Comparison of ENCODE assay signal across 17 mouse cellular contexts in the genomic region with DNA sequence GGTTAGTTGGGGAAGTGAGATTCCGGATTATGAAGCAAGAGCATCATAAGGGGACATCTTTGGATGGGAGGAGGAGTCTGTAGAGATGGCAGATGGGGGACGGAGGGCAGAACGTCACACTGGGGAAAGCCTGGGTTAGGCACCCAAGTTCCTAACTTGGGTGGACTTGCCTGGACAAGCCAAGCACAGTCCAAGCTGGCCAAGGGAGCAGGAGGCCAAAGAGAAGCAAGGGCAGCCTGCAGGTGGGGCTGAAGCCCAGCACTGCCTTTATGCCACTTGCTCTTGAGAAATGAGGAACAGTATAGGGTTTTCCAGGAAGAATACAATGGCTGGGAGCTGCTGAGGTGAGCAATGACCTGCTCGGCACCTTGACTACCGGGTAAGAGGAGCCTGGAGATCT. TPM values are rescaled to one million over a fixed set of nuclear protein-coding genes. Genes with fewer than 3 reads are reported as not detected.
A peak's percentile ranks its signal among the peaks of the same experiment; 100 is the strongest.
DNase-seq lines count a peak whose midpoint lies in the region; ATAC-seq and TF ChIP-seq lines count a peak whose summit lies in the region.
"Had no signal": no experiment of that assay in that cellular context is flagged by ENCODE, and none has a peak within 500 bp of the region (broad histone marks: within the 10 kb centered on the region; RNA-seq: fewer than 3 reads in every experiment).

No protein-coding gene starts in this region.

- H3K9me3 ChIP-seq in midbrain, embryonic 11.5 days (ENCODE audit: control insufficient read depth, low read length), result no peaks in the 10 kb centered on the region
- H3K9me3 ChIP-seq: embryonic facial prominence, embryonic 15.5 days; forebrain, embryonic 15.5 days; hindbrain, embryonic 15.5 days had no signal

- H3K27me3 ChIP-seq in spleen, adult 2 months (ENCODE audit: control insufficient read depth, insufficient read depth, low read length), result no peaks in the 10 kb centered on the region
- H3K27me3 ChIP-seq in midbrain, embryonic 11.5 days (ENCODE audit: control insufficient read depth, insufficient read depth, low read length), result no peaks in the 10 kb centered on the region
- H3K27me3 ChIP-seq: embryonic facial prominence, embryonic 15.5 days; forebrain, embryonic 15.5 days; hindbrain, embryonic 15.5 days had no signal

- TF ChIP-seq POLR2A in spleen, adult 2 months (IDR thresholded peaks at IDR 0.05; ENCODE audit: low read depth, low read length), result no peak

- no peak overlapping the region for H3K9ac ChIP-seq in midbrain, embryonic 11.5 days (ENCODE audit: low read length)
- H3K9ac ChIP-seq: embryonic facial prominence, embryonic 15.5 days; forebrain, embryonic 15.5 days; heart, embryonic 12.5 days; hindbrain, embryonic 15.5 days had no signal

- peak overlapping the region; percentile 59; the same call in 1 of the 2 replicates for H3K27ac ChIP-seq in spleen, adult 2 months (ENCODE audit: insufficient read depth, low read length)
- no peak overlapping the region for H3K27ac ChIP-seq in midbrain, embryonic 11.5 days (ENCODE audit: low read depth, low read length)
- H3K27ac ChIP-seq: embryonic facial prominence, embryonic 15.5 days; forebrain, embryonic 15.5 days; hindbrain, embryonic 15.5 days had no signal

- ATAC-seq in erythroblast, adult 5-6 weeks (replicated peaks; ENCODE audit: low FRiP score, poor library complexity, severe bottlenecking), result 0 out of 2 replicates have a peak, but pooled peaks have one; percentile 26
- no peak for ATAC-seq in midbrain, embryonic 11.5 days (ENCODE audit: low FRiP score)
- ATAC-seq: forebrain, embryonic 15.5 days had no signal

- peaks cover 13% of the 10 kb centered on the region for H3K36me3 ChIP-seq in spleen, adult 2 months (ENCODE audit: control insufficient read depth, insufficient read depth, low read length)
- no peaks in the 10 kb centered on the region for H3K36me3 ChIP-seq in midbrain, embryonic 11.5 days (ENCODE audit: control insufficient read depth, insufficient read depth, low read length)
- H3K36me3 ChIP-seq: embryonic facial prominence, embryonic 15.5 days; forebrain, embryonic 15.5 days; heart, embryonic 12.5 days; hindbrain, embryonic 15.5 days had no signal

- H3K4me3 ChIP-seq in spleen, adult 2 months (ENCODE audit: extremely low read depth, insufficient read depth, insufficient read length), result no peak overlapping the region; the same call in 1 of the 2 replicates
- H3K4me3 ChIP-seq in midbrain, embryonic 11.5 days (ENCODE audit: low read depth, low read length), result no peak overlapping the region
- H3K4me3 ChIP-seq: embryonic facial prominence, embryonic 15.5 days; forebrain, embryonic 15.5 days; heart, embryonic 12.5 days; hindbrain, embryonic 15.5 days had no signal

- DNase-seq in spleen, adult 2 months (ENCODE audit: low read depth in 1 of 2, low spot score in 2 of 2), result no peak
- no peak for DNase-seq in spleen, postnatal 10 days (ENCODE audit: low spot score in 2 of 2)
- peak; percentile 28 for DNase-seq in urinary bladder, postnatal 14 days (ENCODE audit: low spot score)
- DNase-seq in urinary bladder, postnatal 25 days (ENCODE audit: low spot score), result no peak
- DNase-seq in right cerebral cortex, postnatal 4 days, result no peak
- DNase-seq in midbrain, embryonic 11.5 days (ENCODE audit: low spot score, missing footprints), result no peak
- DNase-seq: adrenal gland, adult 2 months; cerebellum, adult 11 months; cerebellum, adult 8-10 months; embryo, embryonic 11 days; gastrocnemius, postnatal 36 days; heart, adult 18-20 months had no signal

- no peak for TF ChIP-seq CTCF in spleen, adult 2 months (IDR thresholded peaks at IDR 0.05; ENCODE audit: extremely low read depth, insufficient read depth, insufficient read length, insufficient replicate concordance)

- WGBS in spleen, adult 2 months, result 84% methylated on average over 5 of the region's 5 CpGs
- 92% methylated on average over 5 of the region's 5 CpGs for WGBS in midbrain, embryonic 11.5 days

- no peak overlapping the region for H3K4me2 ChIP-seq in midbrain, embryonic 11.5 days
- H3K4me2 ChIP-seq: embryonic facial prominence, embryonic 15.5 days; forebrain, embryonic 15.5 days; heart, embryonic 12.5 days; hindbrain, embryonic 15.5 days had no signal

- H3K4me1 ChIP-seq in spleen, adult 2 months (ENCODE audit: control insufficient read depth, insufficient read depth, insufficient read length), result peaks cover 12% of the 10 kb centered on the region; the same call in 1 of the 2 replicates
- no peaks in the 10 kb centered on the region for H3K4me1 ChIP-seq in midbrain, embryonic 11.5 days (ENCODE audit: control insufficient read depth, insufficient read depth, low read length)
- H3K4me1 ChIP-seq: embryonic facial prominence, embryonic 15.5 days; forebrain, embryonic 15.5 days; heart, embryonic 12.5 days; hindbrain, embryonic 15.5 days had no signal

RNA-seq across cellular contexts. Expression of a gene that starts 10.0 kb away (rescaled TPM):
- 13.9 and 16.1 TPM in 2 replicates for polyA plus RNA-seq in spleen, adult 2 months (2012; rRNA removed)
- 3.6 and 4.0 TPM in 2 replicates for total RNA-seq in erythroblast, adult 5-6 weeks (2015; ENCODE audit: low replicate concordance)
- total RNA-seq in erythroblast, adult 5-6 weeks (2017; ENCODE audit: low replicate concordance), result 4.5 and 4.9 TPM in 2 replicates
- polyA plus RNA-seq in midbrain, embryonic 11.5 days (2014; fragmentation: Nextera tagmentation; extraction: Ambion mirVana), result 0.04 TPM in 1 of 2 replicates, not detected in the other

RNA-seq across cellular contexts. Expression of a gene that starts 31.5 kb away (rescaled TPM):
- polyA plus RNA-seq in spleen, adult 2 months (2012; rRNA removed), result 5,688 and 5,726 TPM in 2 replicates
- total RNA-seq in erythroblast, adult 5-6 weeks (2015; ENCODE audit: low replicate concordance), result 31.3 and 37.1 TPM in 2 replicates
- 12.3 and 20.9 TPM in 2 replicates for total RNA-seq in erythroblast, adult 5-6 weeks (2017; ENCODE audit: low replicate concordance)
- polyA plus RNA-seq in midbrain, embryonic 11.5 days (2014; fragmentation: Nextera tagmentation; extraction: Ambion mirVana), result 1.1 and 1.4 TPM in 2 replicates
- total RNA-seq: gastrocnemius, postnatal 36 days had no signal

RNA-seq across cellular contexts. Expression of a gene that starts 42.3 kb away (rescaled TPM):
- polyA plus RNA-seq in spleen, adult 2 months (2012; rRNA removed), result 11.0 and 13.9 TPM in 2 replicates
- under 0.01 and 1.3 TPM in 2 replicates for total RNA-seq in erythroblast, adult 5-6 weeks (2015; ENCODE audit: low replicate concordance)
- total RNA-seq in erythroblast, adult 5-6 weeks (2017; ENCODE audit: low replicate concordance), result 0.09 and 0.42 TPM in 2 replicates
- 7.1 and 9.2 TPM in 2 replicates for polyA plus RNA-seq in midbrain, embryonic 11.5 days (2014; fragmentation: Nextera tagmentation; extraction: Ambion mirVana)

RNA-seq across cellular contexts. Expression of a gene that starts 49.9 kb away (rescaled TPM):
- polyA plus RNA-seq in spleen, adult 2 months (2012; rRNA removed), result 101 TPM in 2 replicates
- total RNA-seq in erythroblast, adult 5-6 weeks (2015; ENCODE audit: low replicate concordance), result 30.4 and 56.8 TPM in 2 replicates
- total RNA-seq in erythroblast, adult 5-6 weeks (2017; ENCODE audit: low replicate concordance), result 32.1 and 37.9 TPM in 2 replicates
- 3.4 TPM in 2 replicates for polyA plus RNA-seq in midbrain, embryonic 11.5 days (2014; fragmentation: Nextera tagmentation; extraction: Ambion mirVana)

Comparison
In these comparisons a context has a peak if more than half of its experiments do, and no peak if none do; other contexts are left out.
1. RNA of a gene that starts 10.0 kb away (polyA plus RNA-seq): 13.9 to 16.1 TPM in spleen, adult 2 months; 0.04 TPM in midbrain, embryonic 11.5 days; every median in the first group is over 10 times any median in the second.
2. RNA of a gene that starts 31.5 kb away (polyA plus RNA-seq): 5,688 to 5,726 TPM in spleen, adult 2 months; 1.1 to 1.4 TPM in midbrain, embryonic 11.5 days; every median in the first group is over 1,000 times any median in the second.